Mouse (Mus musculus) cerebellum, postnatal 10 days (tissue): ENCODE results near the gene Pdgfc.

Experiments
- DNase-seq, 2 experiments: peaks; one replicate each; pipeline ENCODE4 v3.0.0; 2021; ENCODE audit warnings: mixed read lengths in 2 of 2

Pdgfc gene

DNA sequence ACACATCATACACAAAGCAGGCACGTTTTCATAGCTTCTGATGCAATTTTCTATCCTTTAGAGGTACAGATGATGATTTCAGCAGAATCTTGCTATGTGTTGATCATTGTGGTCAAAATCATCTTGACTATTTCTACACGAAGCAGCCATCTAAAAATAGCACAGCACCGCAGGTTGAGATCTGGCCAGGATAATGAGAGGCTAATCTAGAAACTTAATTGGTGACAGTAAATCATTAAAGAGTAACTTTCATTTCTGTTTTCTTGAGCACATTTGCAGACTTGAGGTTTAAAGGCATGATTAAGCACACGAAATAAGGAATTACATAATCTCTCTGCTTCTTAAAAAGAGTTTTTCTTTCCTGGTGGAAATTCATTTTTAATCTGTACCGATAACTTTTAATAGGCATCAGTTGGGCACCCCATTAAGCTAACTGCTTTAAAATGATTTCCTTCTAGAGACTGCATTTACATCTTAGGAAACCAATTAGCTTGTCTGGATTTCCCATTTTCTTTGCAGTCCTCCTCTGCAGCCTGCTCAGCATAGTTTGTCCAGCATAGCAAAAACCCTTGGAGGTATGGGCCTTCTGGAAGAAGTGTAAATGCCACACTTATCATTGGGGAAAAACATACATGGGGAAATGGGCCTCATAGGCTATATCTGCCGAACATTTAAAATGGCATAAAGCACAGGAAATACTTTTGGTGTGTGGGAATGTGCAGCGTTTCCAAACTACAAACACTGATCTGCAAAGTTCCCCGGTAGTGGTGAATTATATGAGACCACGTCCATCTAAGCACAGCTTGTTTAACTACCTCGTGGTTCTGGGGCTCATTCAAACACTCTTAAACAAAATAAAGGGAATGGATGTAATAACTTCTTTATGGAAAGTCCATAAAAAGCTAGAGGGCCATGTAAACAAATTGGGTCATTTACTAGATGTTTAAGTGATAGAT, 10.7 kb downstream of the Pdgfc start:
- DNase-seq = no peak

- DNase-seq = no peak
Observed at GRCm38 (mm10) chr3:81051522-81051921, 15.3 kb downstream of the Pdgfc start.

DNA sequence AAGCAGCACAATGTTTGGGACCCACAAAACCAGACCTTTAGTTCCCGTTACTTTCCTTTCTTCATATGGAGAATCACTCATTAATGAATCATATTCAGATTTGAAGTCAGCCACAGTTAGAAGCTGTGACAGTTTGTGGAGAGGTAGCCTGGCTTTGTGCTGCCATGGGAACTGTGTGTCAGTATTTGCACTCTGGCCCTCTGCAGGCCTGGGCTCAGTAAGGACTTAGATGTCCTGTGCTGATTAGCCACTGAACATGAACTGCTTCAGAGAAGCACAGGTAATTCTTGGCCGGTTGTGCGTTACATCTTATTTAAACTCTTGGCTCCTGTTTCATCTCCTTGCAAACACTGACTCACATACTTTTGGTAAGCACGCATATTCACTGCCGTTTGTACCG, 16.2 kb downstream of the Pdgfc start:
- DNase-seq = peak in 1 of 2 experiments; percentile 6

DNA sequence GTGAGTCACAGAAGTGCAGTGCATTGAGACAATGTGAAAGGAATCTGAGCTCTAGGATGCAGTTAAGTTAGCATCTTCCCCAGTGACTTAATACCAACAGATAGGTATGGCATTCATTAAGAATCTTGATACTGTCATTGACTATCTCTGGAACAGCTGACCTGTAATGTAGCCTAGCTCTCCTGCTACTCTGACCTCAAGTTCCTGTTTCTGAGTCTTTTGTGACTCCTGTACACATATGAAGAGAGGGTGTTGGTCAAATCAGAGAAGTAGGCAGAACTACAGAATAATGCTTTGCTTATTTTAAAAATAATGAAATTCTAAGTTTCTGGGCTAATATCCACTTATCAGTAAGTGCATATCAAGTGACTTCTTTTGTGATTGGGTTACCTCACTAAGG, 17.9 kb downstream of the Pdgfc start:
- no peak for DNase-seq

DNA sequence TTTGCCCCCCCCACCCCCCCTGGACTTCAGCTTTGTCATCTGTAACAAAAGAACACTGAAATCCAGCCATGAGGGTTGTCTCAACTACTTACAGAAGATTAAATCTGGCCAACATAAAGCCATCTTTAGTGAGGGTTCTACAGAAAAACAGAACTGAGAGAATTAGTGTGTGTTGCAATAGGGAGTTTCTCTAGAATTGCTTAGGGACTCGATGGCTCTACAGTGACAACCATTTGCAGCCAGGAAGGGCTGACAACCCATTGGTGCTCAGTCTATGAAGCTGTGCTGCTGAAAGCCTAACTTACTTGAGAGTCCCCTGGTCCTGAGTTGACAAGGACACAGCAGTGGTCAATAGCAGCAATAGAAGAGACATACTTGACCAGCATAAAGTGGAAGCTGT, 21.5 kb downstream of the Pdgfc start:
- DNase-seq = no peak

GRCm38 (mm10) chr3:81058527-81059031, 22.4 kb downstream of the Pdgfc start:
- no peak for DNase-seq

DNA sequence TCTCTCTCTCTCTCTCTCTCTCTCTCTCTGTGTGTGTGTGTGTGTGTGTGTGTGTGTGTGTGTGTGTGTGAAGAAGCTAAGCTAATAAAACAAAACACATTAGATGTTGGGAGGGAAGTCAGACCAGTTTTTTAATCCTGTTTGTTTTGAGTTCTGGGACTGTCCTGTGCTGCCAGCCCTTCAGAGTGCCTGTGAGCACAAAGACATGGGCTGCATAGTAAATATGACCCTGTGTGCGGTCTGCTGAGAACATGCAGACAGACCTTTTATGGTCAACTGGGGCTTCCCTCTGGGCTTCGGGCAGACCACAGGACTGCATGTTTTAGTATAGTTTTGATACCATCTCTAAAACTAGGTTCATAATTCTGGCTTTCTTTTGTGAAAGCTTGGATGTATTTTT, 32.3 kb downstream of the Pdgfc start:
- DNase-seq = no peak

DNA sequence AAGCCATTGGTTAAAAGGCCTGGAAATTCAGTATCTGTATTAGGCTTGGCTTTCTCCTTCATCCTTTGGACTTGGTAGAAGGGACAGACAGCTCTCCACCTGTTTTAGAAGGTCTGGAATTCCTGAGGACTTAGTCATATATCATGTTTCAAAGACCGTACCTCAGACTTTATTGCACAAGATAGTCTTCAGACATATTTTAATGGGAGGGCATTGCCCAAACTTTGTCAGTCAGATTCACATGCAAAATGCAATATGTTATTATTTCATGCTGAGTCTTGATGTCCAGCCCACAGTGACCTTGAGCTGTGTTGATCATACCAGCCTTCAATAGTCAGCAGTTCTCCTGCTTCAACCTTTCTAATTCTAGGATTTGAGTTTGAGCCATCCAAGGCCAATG, 64.9 kb downstream of the Pdgfc start:
- DNase-seq = no peak

- DNase-seq = no peak
Observed at GRCm38 (mm10) chr3:81102158-81102876, 66.1 kb downstream of the Pdgfc start.

- DNase-seq = no peak
Observed at GRCm38 (mm10) chr3:81102877-81103420, 66.7 kb downstream of the Pdgfc start.

GRCm38 (mm10) chr3:81107515-81107914, 71.3 kb downstream of the Pdgfc start:
- no peak for DNase-seq

DNA sequence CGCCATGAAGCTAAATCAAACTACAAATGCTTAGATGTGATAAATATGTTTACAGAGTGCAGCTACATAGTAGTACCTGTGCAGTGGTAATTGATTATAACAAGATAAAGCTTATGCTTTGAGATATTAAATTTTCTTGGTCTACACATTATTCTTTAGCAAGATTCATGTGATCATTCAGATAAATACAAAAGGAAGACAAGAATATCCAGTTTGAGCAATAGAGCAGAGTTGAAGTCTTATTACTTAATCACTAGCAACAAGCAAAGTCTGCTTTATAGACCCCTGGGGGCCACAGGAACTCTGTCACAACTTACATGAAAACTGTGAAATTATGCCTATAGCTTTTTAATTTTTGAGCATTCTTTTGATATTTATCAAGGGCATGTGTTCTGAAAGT, 74.8 kb downstream of the Pdgfc start:
- no peak for DNase-seq

DNA sequence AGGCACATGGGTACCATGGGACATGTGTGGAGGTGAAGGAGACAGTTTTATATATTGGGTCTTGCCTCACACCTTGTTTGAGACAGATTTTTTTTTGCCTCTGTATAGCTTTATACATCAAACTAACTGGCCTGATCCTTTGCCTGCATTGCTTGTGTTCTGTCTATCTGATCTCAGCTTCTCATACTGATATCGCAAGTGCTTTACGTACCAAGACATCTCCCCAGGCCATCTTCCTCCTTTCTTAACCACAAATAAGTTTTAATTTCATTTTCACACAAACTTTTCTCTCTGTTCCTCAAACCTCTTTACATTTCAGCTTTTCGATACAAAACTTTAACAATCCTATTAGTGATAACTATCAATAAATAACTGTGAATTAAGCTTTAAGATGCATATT, 76.7 kb downstream of the Pdgfc start:
- no peak for DNase-seq

DNA sequence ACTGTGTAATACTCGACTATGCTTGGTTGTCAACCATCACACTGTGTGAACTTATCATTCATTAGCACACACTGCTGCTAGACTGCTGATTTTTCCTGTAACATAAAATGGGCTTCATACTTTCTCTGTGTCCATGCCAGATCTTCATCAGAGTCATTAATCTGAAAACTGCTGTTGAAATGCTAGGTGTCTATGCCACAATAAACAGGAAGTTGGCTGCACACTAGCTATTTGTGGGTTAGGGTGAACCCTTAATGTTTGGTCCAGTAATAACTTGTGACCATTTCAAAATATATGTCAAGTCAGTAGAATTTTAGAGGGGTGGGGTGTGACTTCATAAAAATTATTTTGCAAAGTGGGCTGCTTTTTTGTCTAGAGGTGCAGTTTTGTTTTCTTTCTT, 84.4 kb downstream of the Pdgfc start:
- no peak for DNase-seq

GRCm38 (mm10) chr3:81121731-81122130, 85.5 kb downstream of the Pdgfc start:
- no peak for DNase-seq

- no peak for DNase-seq
Observed at GRCm38 (mm10) chr3:81123461-81123860, 87.2 kb downstream of the Pdgfc start.

DNA sequence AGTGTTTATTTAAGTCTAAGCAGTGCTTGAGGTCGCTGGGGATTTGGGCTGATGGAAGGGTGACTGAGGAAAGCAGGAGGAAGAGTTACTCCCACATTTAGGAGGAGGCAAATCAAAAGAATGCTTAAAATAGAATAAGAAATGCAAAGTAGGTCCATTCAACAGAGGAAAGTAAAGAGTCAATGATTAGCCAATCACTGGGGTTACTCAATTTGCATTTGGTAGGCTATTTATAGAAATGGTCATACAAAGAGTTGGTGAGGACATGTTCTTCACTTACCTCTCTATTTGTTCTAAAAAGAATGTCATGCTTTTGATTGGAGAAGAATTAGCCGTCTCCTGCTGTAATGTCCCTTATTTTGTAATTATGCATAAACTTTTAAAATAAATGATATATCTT, 90.8 kb downstream of the Pdgfc start:
- DNase-seq = no peak

- DNase-seq = no peak
Observed at GRCm38 (mm10) chr3:81136985-81137384, 100.8 kb downstream of the Pdgfc start.

DNA sequence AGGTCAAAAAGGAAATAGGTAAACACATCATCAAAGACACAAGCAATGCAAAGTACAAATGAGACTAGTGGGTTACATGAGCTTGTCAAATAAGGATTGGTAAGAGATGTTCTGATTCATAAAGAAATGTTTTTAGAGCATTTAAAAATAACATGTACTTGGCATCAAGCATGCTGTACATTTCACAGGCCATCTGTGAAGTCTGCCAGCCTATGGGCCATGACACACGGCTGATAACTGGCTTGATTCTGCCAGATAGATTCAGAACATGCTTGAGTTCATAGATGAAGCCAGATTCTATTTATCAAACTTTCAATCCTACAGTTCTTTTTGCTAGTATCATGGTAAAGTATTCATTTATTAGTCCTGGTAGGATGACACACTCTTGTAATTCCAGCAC, 101.8 kb downstream of the Pdgfc start:
- DNase-seq = peak; percentile 2 to 5

GRCm38 (mm10) chr3:81143730-81144129, 107.5 kb downstream of the Pdgfc start:
- no peak for DNase-seq

- DNase-seq = no peak
Observed at GRCm38 (mm10) chr3:81149109-81149521, 112.9 kb downstream of the Pdgfc start.

GRCm38 (mm10) chr3:81150228-81150627, 114.0 kb downstream of the Pdgfc start:
- no peak for DNase-seq

- DNase-seq = no peak
Observed at GRCm38 (mm10) chr3:81154420-81154819, 118.2 kb downstream of the Pdgfc start.
